20 mouse cellular contexts compared by ENCODE assay signal in genomic region chr15:90335506-90335905, GRCm38 (mm10).
DNase-seq lines count a peak whose midpoint lies in the region.
"Had no signal": no experiment of that assay in that cellular context is flagged by ENCODE, and none has a peak within 500 bp of the region (broad histone marks: within the 10 kb centered on the region; RNA-seq: fewer than 3 reads in every experiment).

No protein-coding gene starts in this region.

- no peaks in the 10 kb centered on the region for H3K4me1 ChIP-seq in heart, embryonic 10.5 days
- H3K4me1 ChIP-seq: liver, embryonic 15.5 days had no signal

- H3K9me3 ChIP-seq in heart, embryonic 10.5 days: no peaks in the 10 kb centered on the region
- H3K9me3 ChIP-seq: forebrain, embryonic 12.5 days; hindbrain, embryonic 12.5 days; limb, embryonic 15.5 days; liver, embryonic 15.5 days; midbrain, embryonic 12.5 days had no signal

- H3K36me3 ChIP-seq in heart, embryonic 10.5 days: no peaks in the 10 kb centered on the region
- H3K36me3 ChIP-seq: forebrain, embryonic 12.5 days; hindbrain, embryonic 12.5 days; limb, embryonic 15.5 days; liver, embryonic 15.5 days; midbrain, embryonic 12.5 days had no signal

- DNase-seq in heart, adult 11 months: peak; percentile 80
- no peak for DNase-seq in heart, embryonic 10.5 days (ENCODE audit: low spot score)
- peak; percentile 7 for DNase-seq in heart, postnatal 4 days
- no peak for DNase-seq in heart, postnatal 14 days
- DNase-seq in retina, postnatal 1 day: peak; percentile 24
- DNase-seq in retina, embryonic 14.5 days (ENCODE audit: low spot score): no peak
- no peak for DNase-seq in cerebellum, adult 9-11 months
- DNase-seq: cerebellum, adult 9-10 months; gastrocnemius, adult 2 months; kidney, adult 18-20 months; spleen, adult 18-20 months; thymus, postnatal 36 days had no signal

- 53% methylated on average over 7 of the region's 7 CpGs for WGBS in heart, embryonic 10.5 days

- H3K27ac ChIP-seq in heart, embryonic 10.5 days: no peak overlapping the region
- H3K27ac ChIP-seq: forebrain, embryonic 12.5 days; gastrocnemius, adult 2 months; hindbrain, embryonic 12.5 days; kidney, postnatal 0 days; layer of hippocampus, adult 2 months; limb, embryonic 15.5 days; liver, embryonic 15.5 days; midbrain, embryonic 12.5 days had no signal

- intact Hi-C loops in heart, postnatal 14 days (cut with DNase I): no loop called here

- H3K4me3 ChIP-seq in heart, embryonic 10.5 days: no peak overlapping the region
- H3K4me3 ChIP-seq: forebrain, embryonic 12.5 days; gastrocnemius, adult 2 months; hindbrain, embryonic 12.5 days; layer of hippocampus, adult 2 months; limb, embryonic 15.5 days; liver, embryonic 15.5 days; midbrain, embryonic 12.5 days had no signal

- H3K27me3 ChIP-seq in heart, embryonic 10.5 days (ENCODE audit: insufficient read depth, poor library complexity, severe bottlenecking): no peaks in the 10 kb centered on the region
- H3K27me3 ChIP-seq: CH12.LX; forebrain, embryonic 12.5 days; hindbrain, embryonic 12.5 days; limb, embryonic 15.5 days; liver, embryonic 15.5 days; midbrain, embryonic 12.5 days had no signal

Comparison
In these comparisons a context has a peak if more than half of its experiments do, and no peak if none do; other contexts are left out.
1. DNase-seq: peak in heart, adult 11 months (single experiment), heart, postnatal 4 days (single experiment) and retina, postnatal 1 day (single experiment); none in heart, embryonic 10.5 days (single experiment), heart, postnatal 14 days (0 of 2), retina, embryonic 14.5 days (single experiment) and cerebellum, adult 9-11 months (single experiment).